Mouse (Mus musculus): ENCODE results near the gene Pum3.

Gene Pum3

GRCm38 (mm10) chr19:27429745-27430251 is at the start of gene Pum3:
Pum3 (minus strand) TSS chr19:27429825.
- DNase-seq (ENCODE audit: low spot score in 2 of 2), result peak; percentile 95 to 96

- DNase-seq (ENCODE audit: low spot score in 2 of 2), result no peak
These were observed 37.1 kb upstream of the Pum3 start for GRCm38 (mm10) chr19:27466691-27467090.

- no peak for DNase-seq (ENCODE audit: low spot score in 2 of 2)
These were observed 33.0 kb upstream of the Pum3 start for GRCm38 (mm10) chr19:27462656-27463055.

GRCm38 (mm10) chr19:27450458-27450857 is 20.8 kb upstream of the Pum3 start:
- peak; percentile 24 to 67 for DNase-seq (ENCODE audit: low spot score in 2 of 2)

DNA sequence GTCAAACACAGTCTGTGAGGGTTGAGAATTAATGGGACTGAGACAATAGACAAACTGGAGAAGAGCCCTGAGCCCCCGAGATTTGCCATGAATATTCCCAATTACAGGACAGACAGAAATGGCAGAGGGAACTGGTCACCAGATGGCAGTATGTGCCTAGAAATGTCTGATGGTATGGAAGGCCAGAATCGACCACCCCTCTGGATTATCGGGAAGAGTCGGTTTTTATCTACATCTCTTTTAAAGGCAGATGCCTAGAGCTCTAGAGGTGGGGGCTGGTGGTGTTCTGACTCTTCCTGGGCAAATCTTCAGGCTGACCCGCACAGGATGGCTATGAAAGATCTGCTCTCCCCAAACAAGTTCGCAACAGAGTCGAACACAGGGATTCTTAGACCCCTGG is 17.9 kb upstream of the Pum3 start:
- DNase-seq (ENCODE audit: low spot score in 2 of 2), result no peak

GRCm38 (mm10) chr19:27441106-27441505 is 11.5 kb upstream of the Pum3 start:
- DNase-seq (ENCODE audit: low spot score in 2 of 2), result no peak

GRCm38 (mm10) chr19:27437982-27438652 is 8.5 kb upstream of the Pum3 start:
- DNase-seq (ENCODE audit: low spot score in 2 of 2), result no peak

DNA sequence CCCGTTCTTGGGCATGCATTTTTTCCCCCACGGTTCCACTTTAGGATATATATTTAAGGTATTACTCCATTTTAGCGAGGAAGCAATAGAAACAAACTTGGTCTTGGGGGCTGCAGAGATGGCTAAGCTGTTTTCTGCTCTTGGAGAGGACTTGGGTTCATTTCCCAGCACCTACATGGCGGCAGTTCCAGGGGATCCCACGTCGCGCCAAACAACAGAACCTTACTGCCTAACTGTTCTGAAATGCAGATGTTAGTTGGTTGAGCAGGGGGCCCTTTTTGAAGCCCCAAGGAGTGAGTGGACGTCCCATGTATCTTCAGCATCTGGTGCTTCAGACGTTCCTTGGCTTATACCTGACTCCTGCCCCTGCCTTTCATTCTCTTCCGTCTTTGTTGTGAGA is 781 bp upstream of the Pum3 start:
- no peak for DNase-seq (ENCODE audit: low spot score in 2 of 2)

DNA sequence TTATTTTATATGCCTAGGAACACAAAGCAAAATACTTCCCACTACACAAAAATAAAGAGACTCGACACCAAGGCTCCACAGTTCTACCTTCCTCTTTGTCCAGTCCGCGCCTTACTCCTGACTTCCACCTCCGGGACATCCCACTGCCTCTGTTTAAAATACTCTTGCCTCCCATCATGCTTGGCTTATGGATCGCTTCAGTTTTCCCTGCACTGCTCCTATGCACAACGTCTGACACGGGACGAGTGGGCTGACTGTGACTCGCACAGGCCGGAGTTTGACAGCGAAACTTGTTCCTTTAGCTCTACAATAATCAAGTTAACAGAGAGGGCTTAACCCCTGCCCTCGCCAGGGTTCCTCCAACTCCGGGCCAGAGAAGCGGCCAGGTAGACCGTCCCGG is 344 bp downstream of the Pum3 start:
- no peak for DNase-seq (ENCODE audit: low spot score in 2 of 2)

- DNase-seq (ENCODE audit: low spot score in 2 of 2), result no peak
These were observed 1.8 kb downstream of the Pum3 start for GRCm38 (mm10) chr19:27427865-27428264.

GRCm38 (mm10) chr19:27426451-27426850 is 3.2 kb downstream of the Pum3 start:
- DNase-seq (ENCODE audit: low spot score in 2 of 2), result no peak

DNA sequence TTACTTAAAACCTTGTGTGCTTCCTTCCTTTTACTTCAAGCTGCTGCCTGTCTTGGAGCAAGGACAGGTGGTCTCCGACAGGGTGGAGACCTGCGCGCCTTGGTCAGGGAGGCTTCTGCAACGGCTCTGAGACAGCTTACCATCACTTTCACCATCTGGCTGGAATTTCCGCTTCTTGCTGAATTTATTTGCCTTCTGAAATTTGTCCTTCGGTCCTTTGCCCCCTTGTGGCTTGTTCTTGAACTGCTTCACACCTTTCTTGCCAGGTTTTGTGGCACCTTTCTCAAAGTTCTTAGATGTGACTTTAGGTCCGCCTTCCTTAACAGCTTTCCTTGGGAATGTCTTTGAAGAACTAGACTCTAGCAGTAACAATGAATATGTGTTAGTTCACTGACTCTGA is 4.0 kb downstream of the Pum3 start:
- no peak for DNase-seq (ENCODE audit: low spot score in 2 of 2)

DNA sequence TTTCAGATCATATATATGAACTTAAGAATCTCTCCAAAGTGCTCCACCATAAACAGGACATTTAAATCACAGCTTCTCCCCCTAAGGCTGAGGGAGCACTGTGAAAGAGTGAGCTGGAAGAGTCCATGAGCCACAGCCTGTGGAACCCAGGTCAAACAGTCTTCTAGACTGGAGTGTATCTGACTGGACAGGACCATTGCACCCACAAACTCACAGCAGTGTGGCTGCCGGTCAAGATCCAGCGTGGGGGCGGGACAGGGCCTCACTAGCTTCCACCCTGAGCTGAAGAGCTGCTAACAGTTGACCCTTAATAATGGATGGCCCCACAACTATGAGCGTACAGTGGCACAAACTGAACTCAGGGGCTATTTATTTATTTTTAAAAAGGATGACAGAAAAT is 12.2 kb downstream of the Pum3 start:
- no peak for DNase-seq (ENCODE audit: low spot score in 2 of 2)

DNA sequence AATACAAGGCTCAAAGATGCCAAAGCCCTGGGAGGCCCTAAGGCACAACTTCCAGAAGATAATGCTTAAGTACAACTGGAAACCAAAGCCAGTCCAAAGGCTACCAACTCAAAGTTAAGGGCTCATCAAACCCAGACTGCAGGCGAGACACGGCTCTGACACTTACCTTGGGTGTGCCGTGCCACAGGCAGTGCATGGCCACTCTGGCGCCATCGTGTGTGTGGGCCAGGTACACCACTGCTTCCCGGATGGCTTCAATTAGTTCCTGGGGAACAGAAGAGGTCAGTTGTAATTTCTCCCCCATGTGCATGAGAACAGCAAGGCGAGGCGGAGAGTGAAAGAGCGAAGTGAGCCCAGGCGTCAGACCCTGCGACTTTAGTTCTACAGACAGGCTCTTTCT is 13.1 kb downstream of the Pum3 start:
- peak in 1 of 2 experiments; percentile 24 for DNase-seq (ENCODE audit: low spot score in 2 of 2)

- no peak for DNase-seq (ENCODE audit: low spot score in 2 of 2)
These were observed 18.3 kb downstream of the Pum3 start for GRCm38 (mm10) chr19:27411340-27411739.

DNA sequence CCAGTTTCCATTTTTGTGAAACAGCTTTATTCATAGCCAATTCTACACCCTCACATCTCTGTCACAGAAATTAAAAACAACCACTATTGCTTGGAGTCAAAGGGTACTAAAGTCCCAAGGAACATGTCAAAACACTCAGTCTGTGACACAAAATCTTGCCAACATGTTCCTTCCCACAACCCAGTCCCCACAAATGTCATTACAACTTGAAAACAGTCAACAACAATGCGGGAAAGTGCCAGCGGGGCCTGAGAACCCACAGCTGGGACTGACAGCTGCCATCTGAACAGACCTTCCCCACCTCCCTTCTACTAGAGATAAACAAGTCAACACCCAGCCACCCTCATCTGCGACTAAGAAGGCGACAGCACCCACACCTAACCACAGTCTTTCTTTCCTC is 18.9 kb downstream of the Pum3 start:
- DNase-seq (ENCODE audit: low spot score in 2 of 2), result no peak

DNA sequence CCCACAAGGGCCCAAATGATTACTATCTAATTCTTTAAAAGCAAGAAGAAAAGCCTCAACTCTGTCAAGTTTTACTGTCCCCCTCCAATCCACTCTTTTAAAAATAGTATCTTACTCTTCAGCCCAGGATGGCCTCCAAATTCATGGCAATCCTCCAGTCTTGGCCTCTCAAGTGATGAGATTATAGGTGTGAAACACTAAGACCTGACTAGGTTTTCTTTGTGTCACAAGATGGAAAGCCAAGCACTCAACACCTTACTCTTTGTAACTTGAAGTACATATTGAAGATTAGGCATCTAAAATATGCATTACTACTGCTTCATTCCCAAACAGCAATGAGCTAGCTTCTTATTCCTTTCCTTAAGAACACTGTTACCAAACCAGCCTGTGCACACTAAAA is 19.8 kb downstream of the Pum3 start:
- no peak for DNase-seq (ENCODE audit: low spot score in 2 of 2)

GRCm38 (mm10) chr19:27409196-27409595 is 20.4 kb downstream of the Pum3 start:
- DNase-seq (ENCODE audit: low spot score in 2 of 2), result no peak

DNA sequence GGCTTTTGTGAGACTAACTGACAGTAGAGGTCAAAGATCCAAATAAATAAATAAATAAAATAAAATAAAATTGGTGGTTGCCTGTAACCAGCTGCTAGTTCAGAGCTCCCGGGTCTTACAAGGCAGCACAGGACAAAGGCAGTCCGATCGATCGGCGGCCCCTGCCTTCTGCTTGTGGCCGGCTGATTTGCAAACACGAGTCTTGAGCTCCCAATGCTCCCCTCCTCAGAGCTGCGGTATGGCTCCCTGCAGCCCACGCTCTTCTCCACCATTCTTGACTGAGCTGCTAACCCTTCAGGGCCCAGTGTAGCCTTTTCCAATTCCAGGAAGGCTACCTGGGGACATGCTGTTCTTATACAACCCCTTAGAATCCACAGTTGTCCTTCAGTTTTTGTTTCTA is 31.8 kb downstream of the Pum3 start:
- no peak for DNase-seq (ENCODE audit: low spot score in 2 of 2)

- DNase-seq (ENCODE audit: low spot score in 2 of 2), result no peak
These were observed 32.4 kb downstream of the Pum3 start for GRCm38 (mm10) chr19:27397223-27397622.

DNA sequence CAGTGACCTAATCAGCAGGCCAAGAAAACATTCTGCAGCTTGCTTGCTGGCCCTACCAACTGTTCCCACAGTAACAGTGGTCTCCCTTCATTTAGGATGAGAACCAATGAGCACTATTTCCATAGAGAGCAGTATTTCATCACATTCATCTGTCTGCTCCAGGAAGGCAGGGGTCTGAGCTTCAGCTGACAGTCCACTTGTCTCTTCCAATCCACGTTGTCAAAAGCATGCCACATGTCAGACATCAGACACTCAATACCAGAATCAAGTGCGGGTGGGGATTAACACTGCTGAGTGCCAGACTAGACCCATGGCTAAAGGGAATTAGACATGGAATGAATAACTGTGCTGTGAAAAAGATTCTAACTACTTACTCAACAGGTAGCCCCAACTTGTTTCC is 32.9 kb downstream of the Pum3 start:
- no peak for DNase-seq (ENCODE audit: low spot score in 2 of 2)

- DNase-seq (ENCODE audit: low spot score in 2 of 2), result no peak
These were observed 33.7 kb downstream of the Pum3 start for GRCm38 (mm10) chr19:27395936-27396335.

DNA sequence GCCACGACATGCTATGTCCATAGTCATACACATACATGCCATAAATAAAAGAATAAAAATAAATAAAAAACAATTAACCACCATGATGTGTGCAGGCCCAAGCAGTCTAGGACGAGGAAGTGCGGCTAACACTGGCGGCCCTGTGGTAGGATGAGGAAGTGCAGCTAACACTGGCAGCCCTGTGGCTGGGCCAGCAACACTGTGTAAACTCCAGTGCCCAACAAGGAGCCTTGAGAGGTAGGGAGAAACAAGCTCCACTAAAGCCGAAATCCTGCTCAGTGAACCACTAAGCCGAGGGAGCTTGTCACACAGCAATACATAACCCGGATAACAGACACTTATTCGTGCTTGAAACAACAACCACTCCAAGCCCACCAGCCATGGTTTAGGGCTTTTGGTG is 34.1 kb downstream of the Pum3 start:
- DNase-seq (ENCODE audit: low spot score in 2 of 2), result no peak

Measured in urinary bladder, postnatal 4 days (tissue).